Mouse (Mus musculus) CH12.LX (cell line): ENCODE measurements around the gene Card19. TPM values are rescaled to one million over a fixed set of nuclear protein-coding genes. Genes with fewer than 3 reads are reported as not detected.

Experiments
- DNase-seq: peaks from one replicate; pipeline ENCODE4 v3.0.0-alpha.2; 2013; ENCODE audit errors: extremely low read depth
- H3K27ac ChIP-seq: 2 replicates; pipeline ENCODE4 v1.5.1; 2012; ENCODE audit warnings: low read depth, mild to moderate bottlenecking, control low read depth, moderate library complexity; ENCODE audit not compliant: insufficient read depth
- H3K27me3 ChIP-seq: replicated peaks from 2 replicates; pipeline ENCODE3; 2012; ENCODE audit warnings: inconsistent platforms
- H3K36me3 ChIP-seq, 2 experiments: replicated peaks in 1 of 2; 2 replicates each; pipeline versions ENCODE3 to v1.6.1; 2012; ENCODE audit warnings: inconsistent platforms in 1 of 2, low read length in 1 of 2, mild to moderate bottlenecking in 1 of 2, mixed read lengths in 1 of 2, moderate library complexity in 1 of 2; ENCODE audit not compliant: control insufficient read depth in 1 of 2, insufficient read depth in 1 of 2
- H3K4me1 ChIP-seq, 2 experiments: 2 replicates each; pipeline ENCODE4 v1.6.1; 2012; ENCODE audit warnings: inconsistent platforms in 1 of 2, moderate library complexity in 1 of 2; ENCODE audit not compliant: insufficient read depth in 2 of 2, control insufficient read depth in 1 of 2
- H3K4me2 ChIP-seq: 2 replicates; pipeline ENCODE4 v1.6.1; 2012; ENCODE audit warnings: low read depth, mild to moderate bottlenecking, control low read depth; ENCODE audit not compliant: poor library complexity, insufficient read depth, severe bottlenecking
- H3K4me3 ChIP-seq, 3 experiments: fragments of 150-350 bp in 1 of 3; sonication (generic) in 1 of 3; replicated peaks in 1 of 3; 2 replicates each; pipeline versions ENCODE3 to v1.5.1; 2011 to 2012; ENCODE audit warnings: low read depth in 2 of 3, low read length in 2 of 3, mild to moderate bottlenecking in 2 of 3, moderate library complexity in 2 of 3, control low read depth in 1 of 3, improper control_type of control experiment in 1 of 3, inconsistent platforms in 1 of 3, mixed read lengths in 1 of 3; ENCODE audit not compliant: poor library complexity in 1 of 3
- H3K79me2 ChIP-seq: replicated peaks from 2 replicates; pipeline ENCODE4 v1.6.1; 2012; ENCODE audit warnings: mild to moderate bottlenecking, moderate library complexity; ENCODE audit not compliant: control insufficient read depth, poor library complexity, insufficient read depth, severe bottlenecking; ENCODE audit errors: extremely low read depth
- H3K9ac ChIP-seq: 2 replicates; pipeline ENCODE4 v1.6.1; 2012; ENCODE audit warnings: low read depth, mild to moderate bottlenecking, control low read depth, moderate library complexity; ENCODE audit not compliant: insufficient read depth
- H3K9me3 ChIP-seq: replicated peaks from 2 replicates; pipeline ENCODE3; 2012; ENCODE audit warnings: low read length, inconsistent platforms, mixed read lengths
- CHD1 ChIP-seq: IDR thresholded peaks from 2 replicates; pipeline ENCODE4 v1.6.1; 2012; ENCODE audit warnings: low read depth, low read length, improper control_type of control experiment, inconsistent platforms
- CTCF ChIP-seq, 2 experiments: IDR thresholded peaks in 1 of 2; conservative IDR thresholded peaks in 1 of 2; 2 replicates each; pipeline ENCODE4 v1.5.1; 2011 to 2012; ENCODE audit warnings: low read depth in 2 of 2, low read length in 2 of 2, improper control_type of control experiment in 1 of 2, inconsistent platforms in 1 of 2, mild to moderate bottlenecking in 1 of 2, moderate library complexity in 1 of 2
- E2F4 ChIP-seq: IDR thresholded peaks from 2 replicates; pipeline ENCODE4 v1.6.1; 2011; ENCODE audit warnings: low read depth, low read length, improper control_type of control experiment; ENCODE audit not compliant: insufficient replicate concordance
- ELF1 ChIP-seq: IDR thresholded peaks from 2 replicates; pipeline ENCODE4 v1.6.1; 2014; ENCODE audit warnings: low read depth, mild to moderate bottlenecking, inconsistent platforms, low read length, improper control_type of control experiment
- GABPA ChIP-seq: IDR thresholded peaks from 2 replicates; pipeline ENCODE4 v1.6.1; 2012; ENCODE audit warnings: low read depth, low read length, improper control_type of control experiment, inconsistent platforms; ENCODE audit not compliant: insufficient replicate concordance
- JUN ChIP-seq: IDR thresholded peaks from 2 replicates; pipeline ENCODE4 v1.6.1; 2011; ENCODE audit warnings: low read depth, mild to moderate bottlenecking, low read length, improper control_type of control experiment, moderate library complexity; ENCODE audit not compliant: insufficient read depth
- MAZ ChIP-seq: IDR thresholded peaks from 2 replicates; pipeline ENCODE4 v1.6.1; 2012; ENCODE audit warnings: low read depth, mild to moderate bottlenecking, inconsistent platforms, low read length, improper control_type of control experiment, moderate library complexity
- MEF2A ChIP-seq: IDR thresholded peaks from 2 replicates; pipeline ENCODE4 v1.6.1; 2014; ENCODE audit warnings: low read depth, mild to moderate bottlenecking, inconsistent platforms, low read length, improper control_type of control experiment, borderline replicate concordance
- NRF1 ChIP-seq: IDR thresholded peaks from 2 replicates; pipeline ENCODE4 v1.6.1; 2014; ENCODE audit warnings: low read depth, mild to moderate bottlenecking, inconsistent platforms, low read length, improper control_type of control experiment, moderate library complexity
- POLR2A ChIP-seq: IDR thresholded peaks from 2 replicates; pipeline ENCODE4 v1.6.1; 2011; ENCODE audit warnings: low read depth, mild to moderate bottlenecking, improper control_type of control experiment, low read length
- POLR2AphosphoS2 ChIP-seq: IDR thresholded peaks from 2 replicates; pipeline ENCODE4 v1.6.1; 2011; ENCODE audit warnings: low read depth, low read length, improper control_type of control experiment
- RCOR1 ChIP-seq: conservative IDR thresholded peaks from 2 replicates; pipeline ENCODE4 v1.6.1; 2012; ENCODE audit warnings: low read depth, mild to moderate bottlenecking, inconsistent platforms, low read length, improper control_type of control experiment
- SMC3 ChIP-seq: IDR thresholded peaks from 2 replicates; pipeline ENCODE4 v1.6.1; 2011; ENCODE audit warnings: low read depth, low read length, improper control_type of control experiment
- TBP ChIP-seq: conservative IDR thresholded peaks from 2 replicates; pipeline ENCODE4 v1.6.1; 2011; ENCODE audit warnings: low read depth, low read length, improper control_type of control experiment
- UBTF ChIP-seq: IDR thresholded peaks from 2 replicates; pipeline ENCODE4 v1.6.1; 2012; ENCODE audit warnings: low read depth, mild to moderate bottlenecking, inconsistent platforms, low read length, improper control_type of control experiment, moderate library complexity
- USF1 ChIP-seq: IDR thresholded peaks from 2 replicates; pipeline ENCODE4 v1.6.1; 2014; ENCODE audit warnings: low read depth, mild to moderate bottlenecking, inconsistent platforms, low read length, improper control_type of control experiment
- USF2 ChIP-seq: conservative IDR thresholded peaks from 2 replicates; pipeline ENCODE4 v1.6.1; 2011; ENCODE audit warnings: low read depth, low read length, improper control_type of control experiment
- ZC3H11A ChIP-seq: IDR thresholded peaks from 2 replicates; pipeline ENCODE4 v1.6.1; 2012; ENCODE audit warnings: low read depth, mild to moderate bottlenecking, inconsistent platforms, low read length, improper control_type of control experiment
- ZKSCAN1 ChIP-seq: IDR thresholded peaks from 2 replicates; pipeline ENCODE4 v1.6.1; 2012; ENCODE audit warnings: low read depth, inconsistent platforms, low read length, improper control_type of control experiment, borderline replicate concordance
- ZMIZ1 ChIP-seq: IDR thresholded peaks from 2 replicates; pipeline ENCODE4 v1.6.1; 2012; ENCODE audit warnings: low read depth, mild to moderate bottlenecking, inconsistent platforms, low read length, improper control_type of control experiment
- dilution Hi-C: fragments of 300-500 bp; cut with MboI; formaldehyde crosslinking; loops from 2 replicates; pipeline ENCODE4 v1.14.3; 2020; ENCODE audit warnings: low sequenced_read_pairs; ENCODE audit not compliant: extremely low pct_unique_long_range_greater_than_20kb, extremely low pct_ligation_motif_present
- in situ Hi-C: fragments of 300-500 bp; cut with MboI; formaldehyde crosslinking; loops from 3 replicates; pipeline ENCODE4 v1.14.3; 2019; ENCODE audit warnings: low sequenced_read_pairs, low pct_ligation_motif_present, low pct_unique_long_range_greater_than_20kb, mixed read lengths
- polyA plus RNA-seq: library from polyadenylated mRNA; unstranded; fragments of >175 nt; gene quantifications from 2 replicates; pipeline ENCODE4 v1.2.1, GENCODE M21; 2012; ENCODE audit warnings: low read depth; ENCODE audit not compliant: insufficient read length
- total RNA-seq, 2 experiments: library from RNA; depleted of rRNA; stranded (reverse); fragments of 300-350 nt in 1 of 2; fragments of >200 nt in 1 of 2; gene quantifications; 2 replicates each; pipeline ENCODE4 v1.2.3; 2012 to 2014

Card19 gene
- total and polyA plus RNA-seq, 3 experiments: 3.9 to 9.3 (median 5.2) TPM

DNA sequence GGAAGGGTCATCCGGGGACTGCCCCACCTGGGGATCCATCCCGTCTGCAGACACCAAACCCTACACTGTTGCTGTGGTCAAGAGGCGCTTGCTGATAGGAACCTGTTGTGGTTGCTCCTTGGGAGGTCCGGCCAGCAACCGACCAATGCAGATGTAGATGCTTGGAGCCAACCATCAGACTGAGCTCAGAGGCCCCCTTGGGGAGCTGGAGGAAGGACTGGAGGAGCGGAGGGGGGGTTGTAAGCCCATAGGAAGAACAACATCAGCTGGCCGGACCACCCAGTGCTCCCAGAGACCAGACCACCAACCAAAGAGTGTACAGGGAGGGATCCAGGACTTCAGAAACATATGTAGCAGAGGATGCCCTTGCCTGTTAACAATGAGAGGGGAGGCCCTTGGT, 6.5 kb downstream of the Card19 start:
- in situ Hi-C loops: no loop called here

DNA sequence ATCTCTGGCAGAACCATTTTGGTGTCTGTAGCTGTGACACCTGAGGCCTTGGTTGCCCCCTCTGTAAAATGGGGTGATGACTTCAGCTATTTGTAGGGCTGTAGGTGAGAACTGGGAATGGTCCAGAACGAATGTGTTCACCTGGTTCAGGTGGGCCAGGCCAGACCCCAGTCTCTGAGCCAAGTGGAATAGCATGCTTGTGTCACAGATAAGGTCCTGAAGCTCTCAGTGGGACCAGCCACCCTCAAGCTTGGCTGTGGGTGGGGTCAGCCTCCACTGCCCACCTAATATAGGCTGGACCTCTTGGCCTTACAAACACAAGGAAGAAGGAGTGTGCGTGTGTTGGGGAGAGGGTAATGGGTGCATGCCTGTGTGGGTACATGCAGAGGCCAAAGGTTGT, 9.5 kb downstream of the Card19 start:
- TF ChIP-seq JUN (no peak), CHD1 (no peak), POLR2AphosphoS2 (no peak), CTCF (conservative IDR thresholded peaks at IDR 0.05 in 1 of 2, IDR thresholded peaks at IDR 0.05 in 1 of 2; ENCODE audit: low read depth in 2 of 2, low read length in 2 of 2) (no peak), TBP (no peak), MAZ (no peak), E2F4 (no peak), NRF1 (no peak), ZC3H11A (no peak), SMC3 (no peak), ZMIZ1 (no peak), USF2 (no peak), ELF1 (no peak), GABPA (no peak), ZKSCAN1 (no peak), USF1 (no peak), RCOR1 (no peak)
- in situ Hi-C loops (no loop called here), dilution Hi-C loops (no loop called here)
- no peak overlapping the region for H3K4me2 ChIP-seq
- no peaks in the 10 kb centered on the region for H3K79me2 ChIP-seq
- peaks cover 0 to 10% of the 10 kb centered on the region in 2 experiments; a peak in 2 of 4 replicates for H3K4me1 ChIP-seq
- DNase-seq: no peak
- H3K9me3 ChIP-seq: no peaks in the 10 kb centered on the region
- H3K27ac ChIP-seq: no peak overlapping the region
- no peak overlapping the region for H3K9ac ChIP-seq
- no peak overlapping the region for H3K4me3 ChIP-seq
- H3K36me3 ChIP-seq: peaks cover 0 to 12% of the 10 kb centered on the region in 2 experiments
- no peaks in the 10 kb centered on the region for H3K27me3 ChIP-seq

More for the DNA sequence above, 6.5 kb downstream of the Card19 start:
- no peaks in the 10 kb centered on the region for H3K79me2 ChIP-seq
- no peaks in the 10 kb centered on the region for H3K9me3 ChIP-seq
- TF ChIP-seq E2F4: no peak
- no peak for TF ChIP-seq POLR2A
- TF ChIP-seq ZKSCAN1: no peak
- no peak for TF ChIP-seq MEF2A
- TF ChIP-seq NRF1: no peak
- TF ChIP-seq UBTF: no peak
- H3K27me3 ChIP-seq: peaks cover 5% of the 10 kb centered on the region
- no peak overlapping the region for H3K9ac ChIP-seq
- peaks cover 0 to 10% of the 10 kb centered on the region in 2 experiments; a peak in 2 of 4 replicates for H3K4me1 ChIP-seq
- no peak overlapping the region for H3K4me3 ChIP-seq
- dilution Hi-C loops: no loop called here
- H3K27ac ChIP-seq: no peak overlapping the region
- no peak overlapping the region for H3K4me2 ChIP-seq
- no peak for DNase-seq
- peaks cover 0 to 5% of the 10 kb centered on the region in 2 experiments for H3K36me3 ChIP-seq
